Mouse (Mus musculus) forebrain, embryonic 10.5 days (tissue): ENCODE measurements around the gene Efcc1. TPM values are rescaled to one million over a fixed set of nuclear protein-coding genes. Genes with fewer than 3 reads are reported as not detected.

Experiments
- DNase-seq: peaks from one replicate; pipeline ENCODE4 v3.0.0-alpha.2; 2017; ENCODE audit warnings: low spot score; ENCODE audit errors: extremely low spot score
- H3K27ac ChIP-seq: fragments of 300-500 bp; sonication (generic); 2 replicates; pipeline ENCODE4 v1.5.1; 2016; ENCODE audit warnings: mild to moderate bottlenecking
- H3K27me3 ChIP-seq: fragments of 300-500 bp; sonication (generic); 2 replicates; pipeline ENCODE4 v1.6.1; 2016; ENCODE audit warnings: mild to moderate bottlenecking; ENCODE audit not compliant: poor library complexity, severe bottlenecking
- H3K36me3 ChIP-seq: fragments of 300-500 bp; sonication (generic); replicated peaks from 2 replicates; pipeline ENCODE4 v1.6.1; 2016; ENCODE audit warnings: mild to moderate bottlenecking, moderate library complexity
- H3K4me1 ChIP-seq: fragments of 300-500 bp; sonication (generic); 2 replicates; pipeline ENCODE4 v1.6.1; 2016
- H3K4me3 ChIP-seq: fragments of 300-500 bp; sonication (generic); 2 replicates; pipeline ENCODE4 v1.5.1; 2016; ENCODE audit warnings: mild to moderate bottlenecking, moderate library complexity
- H3K9me3 ChIP-seq: fragments of 300-500 bp; sonication (generic); 2 replicates; pipeline ENCODE4 v1.6.1; 2016; ENCODE audit warnings: mild to moderate bottlenecking, moderate library complexity
- WGBS: fragments of 180-500 bp; shearing (Covaris S2); methylation state at CpG from one replicate; pipeline ENCODE4 v1.1.7; 2016; 5-methylcytosine and 5-hydroxymethylcytosine counted together
- polyA plus RNA-seq: library from polyadenylated mRNA; unstranded; fragments of >200 nt; fragmentation: Nextera tagmentation; extraction: Ambion mirVana; gene quantifications from 2 replicates; pipeline ENCODE4 v1.2.1, GENCODE M21; 2016

Efcc1 gene
- polyA plus RNA-seq = 0.84 TPM in 2 replicates

DNA sequence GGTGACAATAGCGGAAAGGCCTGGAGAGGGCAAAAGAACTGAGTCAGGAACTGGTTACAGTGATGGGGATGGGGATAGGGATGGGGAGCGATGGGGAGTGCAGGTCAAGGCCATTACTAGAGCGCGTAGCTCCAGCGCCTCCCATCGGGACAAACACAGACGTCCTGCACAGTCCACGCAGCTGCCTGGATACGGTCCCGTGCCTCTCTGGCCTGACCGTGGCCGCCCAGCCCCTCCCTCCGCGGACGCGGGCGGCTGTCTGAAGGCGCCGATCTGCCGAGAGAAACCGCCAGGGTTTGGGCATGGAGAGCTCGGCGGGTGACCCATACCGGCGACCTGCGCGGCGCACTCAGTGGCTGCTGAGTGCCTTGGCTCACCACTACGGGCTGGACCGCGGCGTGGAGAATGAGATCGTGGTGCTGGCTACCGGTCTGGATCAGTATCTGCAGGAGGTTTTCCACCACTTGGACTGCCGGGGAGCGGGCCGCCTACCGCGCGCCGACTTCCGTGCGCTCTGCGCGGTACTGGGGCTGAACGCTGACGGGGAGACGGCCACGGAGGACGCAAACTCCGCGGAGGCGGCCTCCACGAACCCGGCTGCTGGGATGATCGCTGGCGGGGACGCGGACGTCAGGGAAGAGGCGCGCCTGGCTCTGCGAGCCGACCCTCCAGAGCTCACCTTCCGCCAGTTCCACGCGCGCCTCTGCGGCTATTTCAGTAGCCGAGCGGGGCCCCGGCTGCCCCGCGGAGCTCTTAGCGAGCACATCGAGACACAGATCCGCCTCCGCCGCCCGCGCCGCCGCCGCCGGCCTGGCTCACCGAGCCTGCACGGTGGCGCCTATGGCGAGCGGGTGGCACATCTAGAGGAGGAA, at the start of gene Efcc1:
TSS of gene Efcc1 (plus strand) at position 279 of the 872 bp plus-strand sequence.
- H3K36me3 ChIP-seq = no peaks in the 10 kb centered on the region
- peaks cover 91% of the 10 kb centered on the region for H3K27me3 ChIP-seq
- peak within 1 kb of the TSS; percentile 73 for H3K27ac ChIP-seq
- peaks cover 51% of the 10 kb centered on the region for H3K4me1 ChIP-seq
- under 1% methylated on average over 88 of the region's 90 CpGs for WGBS
- DNase-seq = peak; percentile 57
- H3K4me3 ChIP-seq = peak within 1 kb of the TSS; percentile 64
- H3K9me3 ChIP-seq = no peaks in the 10 kb centered on the region

DNA sequence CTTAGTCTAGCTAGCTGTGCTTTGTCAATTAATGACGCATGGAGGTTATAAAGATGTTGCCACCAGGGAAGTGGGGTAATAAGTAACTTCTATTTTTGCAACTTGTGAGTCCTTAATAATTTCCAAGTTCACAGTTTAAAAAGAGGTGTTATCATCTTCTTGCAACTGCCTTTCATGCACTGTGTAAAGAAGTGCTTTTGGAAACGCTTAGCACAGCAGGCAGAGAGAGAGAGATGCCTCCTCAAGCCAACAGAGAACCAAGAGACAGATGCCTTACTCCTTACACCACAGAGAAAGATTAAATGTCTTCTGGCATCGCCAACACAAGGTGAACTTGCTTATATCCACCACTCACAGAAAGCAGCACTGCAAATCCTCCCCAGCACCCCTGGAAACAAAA, 34.7 kb upstream of the Efcc1 start:
- no peak for DNase-seq
- WGBS = 88% methylated on average over 3 of the region's 3 CpGs
- Histone ChIP-seq H3K4me3 (no peak overlapping the region), H3K27ac (no peak overlapping the region), H3K4me1 (peaks cover 7% of the 10 kb centered on the region; the same call in 1 of the 2 replicates), H3K36me3 (no peaks in the 10 kb centered on the region), H3K27me3 (no peaks in the 10 kb centered on the region), H3K9me3 (peaks cover 4% of the 10 kb centered on the region)

DNA sequence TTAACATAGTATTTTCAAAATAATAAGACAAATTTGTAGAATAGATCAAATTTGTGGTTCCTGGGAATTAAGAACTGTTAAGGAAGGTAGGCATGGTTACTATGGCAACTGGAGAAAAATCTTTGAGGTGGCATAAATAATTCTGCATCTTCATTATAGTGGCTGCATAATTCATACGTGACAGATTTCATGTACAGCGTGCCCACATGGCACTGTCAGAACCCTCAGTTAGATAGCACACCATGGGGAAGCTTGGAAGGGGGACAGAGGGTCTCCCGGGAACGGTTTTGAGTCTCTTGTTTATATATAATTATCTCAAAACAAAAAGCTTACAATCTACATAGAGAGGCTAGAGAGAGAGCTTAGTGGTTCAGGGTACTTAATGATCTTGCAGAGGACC, 34.1 kb upstream of the Efcc1 start:
- no peak overlapping the region for H3K27ac ChIP-seq
- no peak for DNase-seq
- peaks cover 4% of the 10 kb centered on the region for H3K9me3 ChIP-seq
- H3K36me3 ChIP-seq = no peaks in the 10 kb centered on the region
- peaks cover 7% of the 10 kb centered on the region; the same call in 1 of the 2 replicates for H3K4me1 ChIP-seq
- H3K27me3 ChIP-seq = no peaks in the 10 kb centered on the region
- no peak overlapping the region for H3K4me3 ChIP-seq
- 93% methylated on average over 4 of the region's 4 CpGs for WGBS

DNA sequence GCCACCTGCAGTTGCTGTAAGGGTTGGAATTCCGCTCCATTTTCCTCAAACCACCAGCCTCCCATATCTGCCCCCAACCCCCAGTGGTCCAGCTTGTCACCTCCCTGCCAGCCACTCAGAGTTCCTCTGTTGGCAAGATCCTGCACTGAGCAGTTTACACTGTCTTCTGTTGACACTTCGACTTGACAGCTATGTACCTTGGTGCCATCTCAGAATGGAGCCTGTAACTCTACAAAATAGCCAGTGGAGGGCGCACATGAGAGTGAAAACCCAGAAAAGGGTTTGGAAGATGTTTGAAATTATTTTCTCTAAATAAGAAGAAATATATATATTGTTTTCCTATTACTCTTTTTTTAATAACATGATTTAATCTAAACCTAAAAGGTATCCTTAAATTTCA, 24.4 kb upstream of the Efcc1 start:
- Histone ChIP-seq H3K27ac (no peak overlapping the region), H3K36me3 (no peaks in the 10 kb centered on the region), H3K4me3 (no peak overlapping the region), H3K9me3 (no peaks in the 10 kb centered on the region), H3K4me1 (no peaks in the 10 kb centered on the region), H3K27me3 (no peaks in the 10 kb centered on the region)
- DNase-seq = no peak
- 41% methylated on average over 3 of the region's 3 CpGs for WGBS

DNA sequence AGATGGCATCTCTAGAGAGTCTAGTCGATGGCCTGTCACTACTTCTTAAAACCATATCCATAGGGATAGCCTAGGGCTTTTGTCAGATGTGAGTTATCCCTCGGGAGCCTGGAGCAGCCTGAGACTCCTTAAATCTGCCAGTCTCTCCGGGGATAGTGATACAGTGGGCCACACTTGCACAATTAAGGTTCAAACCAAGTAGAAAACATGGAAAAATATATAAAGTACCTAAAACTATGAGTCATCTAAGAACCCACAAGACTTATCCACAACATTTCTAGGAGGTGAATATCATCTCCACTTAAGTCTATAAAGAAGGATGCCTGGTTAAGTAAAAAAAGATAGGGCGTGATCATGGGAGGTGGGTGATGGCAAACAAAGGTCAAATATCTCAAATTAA, 18.4 kb upstream of the Efcc1 start:
- no peaks in the 10 kb centered on the region for H3K4me1 ChIP-seq
- H3K27ac ChIP-seq = no peak overlapping the region
- H3K27me3 ChIP-seq = no peaks in the 10 kb centered on the region
- H3K4me3 ChIP-seq = no peak overlapping the region
- no peak for DNase-seq
- 83% methylated on average over 4 of the region's 4 CpGs for WGBS
- no peaks in the 10 kb centered on the region for H3K9me3 ChIP-seq
- no peaks in the 10 kb centered on the region for H3K36me3 ChIP-seq

DNA sequence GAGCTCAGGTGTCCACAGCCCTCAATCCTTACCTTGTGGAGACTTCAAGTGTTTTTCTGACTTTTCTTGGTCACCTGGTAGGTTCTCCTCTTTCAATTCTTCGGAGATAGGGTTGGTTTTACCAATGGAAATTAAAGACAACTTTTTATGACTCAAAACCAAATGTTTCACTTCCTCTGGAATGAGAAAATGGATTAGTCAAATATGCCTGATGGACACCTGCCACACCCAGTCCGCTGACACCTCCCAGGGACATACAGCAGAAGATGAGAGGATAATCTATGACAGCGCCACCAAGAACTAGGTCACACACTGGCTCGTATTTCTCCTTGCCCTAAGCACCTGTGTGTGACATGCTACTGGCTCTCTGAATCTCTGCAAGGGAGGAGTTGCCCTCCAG, 16.6 kb upstream of the Efcc1 start:
- 82% methylated on average over 4 of the region's 4 CpGs for WGBS
- H3K4me1 ChIP-seq = no peaks in the 10 kb centered on the region
- no peaks in the 10 kb centered on the region for H3K27me3 ChIP-seq
- no peak for DNase-seq
- no peaks in the 10 kb centered on the region for H3K36me3 ChIP-seq
- H3K4me3 ChIP-seq = no peak overlapping the region
- no peak overlapping the region for H3K27ac ChIP-seq
- H3K9me3 ChIP-seq = no peaks in the 10 kb centered on the region

DNA sequence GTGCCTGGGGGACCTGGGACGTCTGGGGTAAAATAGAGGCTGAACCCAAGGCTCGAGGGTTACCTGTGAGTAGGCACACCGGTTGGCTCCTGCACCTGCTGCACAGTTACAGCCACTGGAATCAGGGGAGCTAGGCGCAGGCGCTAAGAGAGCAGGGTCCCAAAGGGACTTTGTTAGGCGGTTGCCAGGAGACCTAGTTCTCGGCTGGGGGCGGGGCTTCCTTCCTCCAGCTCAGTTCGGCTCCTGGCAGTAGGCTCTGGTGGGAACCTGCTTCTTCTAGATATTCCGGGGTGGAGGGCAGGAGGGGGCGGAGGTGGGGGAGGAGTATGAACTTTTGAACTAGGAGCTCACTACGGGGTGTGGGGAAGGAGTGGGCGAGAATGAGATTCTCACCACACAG, 8.0 kb upstream of the Efcc1 start:
- H3K9me3 ChIP-seq = no peaks in the 10 kb centered on the region
- H3K4me1 ChIP-seq = peaks cover 26% of the 10 kb centered on the region
- H3K36me3 ChIP-seq = no peaks in the 10 kb centered on the region
- peaks cover 27% of the 10 kb centered on the region for H3K27me3 ChIP-seq
- no peak overlapping the region for H3K4me3 ChIP-seq
- H3K27ac ChIP-seq = peak overlapping the region; percentile 13
- 8% methylated on average over 13 of the region's 13 CpGs for WGBS
- DNase-seq = peak; percentile 72

DNA sequence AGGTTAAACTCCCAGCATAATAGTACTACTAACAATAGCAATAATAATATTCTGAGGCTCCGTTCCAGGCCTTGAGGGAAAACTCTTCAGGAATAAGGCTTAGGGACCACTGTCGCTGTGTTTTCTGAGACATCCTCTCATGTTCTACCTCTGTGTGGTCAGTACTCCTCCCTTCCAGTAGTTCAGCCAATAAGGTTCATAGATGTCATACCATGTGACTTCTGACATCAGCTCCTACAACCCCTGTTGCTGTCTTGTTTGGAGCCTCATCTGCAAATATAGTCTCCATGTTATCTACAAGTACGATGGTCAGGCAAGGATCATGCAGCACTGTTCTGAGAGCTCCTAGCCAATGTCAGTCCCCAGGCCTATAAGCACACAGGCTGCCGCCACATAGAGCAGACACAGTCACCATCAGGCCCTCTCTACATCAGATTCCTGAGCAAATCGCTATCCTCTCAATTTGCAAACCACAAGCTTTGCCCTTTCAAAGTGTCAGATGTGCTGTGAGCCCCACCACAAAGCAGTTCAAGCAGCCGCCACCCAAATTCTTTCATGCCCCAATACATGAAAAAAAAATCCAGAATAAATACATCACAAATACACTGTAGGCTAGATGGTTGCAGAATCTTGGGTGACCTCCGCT, 5.3 kb upstream of the Efcc1 start:
- Histone ChIP-seq H3K4me1 (peaks cover 30% of the 10 kb centered on the region), H3K27ac (no peak overlapping the region), H3K4me3 (no peak overlapping the region), H3K36me3 (no peaks in the 10 kb centered on the region), H3K27me3 (peaks cover 55% of the 10 kb centered on the region), H3K9me3 (no peaks in the 10 kb centered on the region)
- no peak for DNase-seq
- 81% methylated on average over 7 of the region's 7 CpGs for WGBS

DNA sequence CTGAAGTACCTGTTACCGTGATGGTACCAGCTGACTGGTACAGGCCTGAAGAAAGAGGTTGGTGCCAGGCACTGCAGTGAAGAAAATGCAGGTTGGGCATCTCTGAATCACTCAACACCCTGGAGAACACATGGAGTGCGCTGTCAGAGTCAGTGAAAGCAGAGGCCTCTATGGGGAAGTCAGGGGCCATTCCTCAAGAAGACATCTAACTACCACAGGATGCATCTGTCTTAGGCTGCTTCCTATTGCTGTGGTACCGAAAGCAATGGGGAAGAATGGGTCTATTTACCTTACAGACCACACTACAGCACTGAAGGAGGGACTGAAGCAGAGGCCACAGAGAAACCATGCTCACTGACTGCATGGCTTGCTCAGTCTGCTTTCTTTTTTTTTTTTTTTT, 2.6 kb upstream of the Efcc1 start:
- H3K4me3 ChIP-seq = no peak overlapping the region
- peaks cover 71% of the 10 kb centered on the region for H3K27me3 ChIP-seq
- H3K4me1 ChIP-seq = peaks cover 44% of the 10 kb centered on the region
- DNase-seq = no peak
- H3K27ac ChIP-seq = no peak overlapping the region
- no peaks in the 10 kb centered on the region for H3K9me3 ChIP-seq
- H3K36me3 ChIP-seq = no peaks in the 10 kb centered on the region
- WGBS = 73% methylated on average over 3 of the region's 3 CpGs

DNA sequence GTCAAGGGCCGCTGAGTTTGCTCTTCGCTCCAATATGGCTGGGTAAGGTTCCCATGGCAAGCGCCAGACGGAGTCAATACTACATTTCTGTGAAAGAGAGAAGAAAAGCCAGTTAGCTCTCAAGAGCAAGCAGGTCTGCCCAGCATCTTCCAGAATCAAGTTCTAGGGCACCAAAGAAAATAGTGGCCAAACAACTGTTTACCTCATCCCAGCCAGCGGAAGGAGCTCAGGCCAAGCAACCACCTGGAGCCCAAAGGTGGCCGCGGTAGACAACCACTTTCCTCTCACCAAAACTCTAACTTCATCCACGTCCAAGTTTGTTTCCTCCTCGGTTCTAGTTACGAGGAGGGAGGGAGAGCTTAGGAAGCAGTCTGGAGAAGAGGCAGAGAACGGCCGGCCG, 528 bp upstream of the Efcc1 start:
- Histone ChIP-seq H3K4me3 (peak overlapping the region; percentile 64), H3K27ac (peak overlapping the region; percentile 73), H3K4me1 (peaks cover 56% of the 10 kb centered on the region), H3K36me3 (no peaks in the 10 kb centered on the region), H3K9me3 (no peaks in the 10 kb centered on the region), H3K27me3 (peaks cover 85% of the 10 kb centered on the region)
- no peak for DNase-seq
- WGBS = 15% methylated on average over 13 of the region's 13 CpGs

DNA sequence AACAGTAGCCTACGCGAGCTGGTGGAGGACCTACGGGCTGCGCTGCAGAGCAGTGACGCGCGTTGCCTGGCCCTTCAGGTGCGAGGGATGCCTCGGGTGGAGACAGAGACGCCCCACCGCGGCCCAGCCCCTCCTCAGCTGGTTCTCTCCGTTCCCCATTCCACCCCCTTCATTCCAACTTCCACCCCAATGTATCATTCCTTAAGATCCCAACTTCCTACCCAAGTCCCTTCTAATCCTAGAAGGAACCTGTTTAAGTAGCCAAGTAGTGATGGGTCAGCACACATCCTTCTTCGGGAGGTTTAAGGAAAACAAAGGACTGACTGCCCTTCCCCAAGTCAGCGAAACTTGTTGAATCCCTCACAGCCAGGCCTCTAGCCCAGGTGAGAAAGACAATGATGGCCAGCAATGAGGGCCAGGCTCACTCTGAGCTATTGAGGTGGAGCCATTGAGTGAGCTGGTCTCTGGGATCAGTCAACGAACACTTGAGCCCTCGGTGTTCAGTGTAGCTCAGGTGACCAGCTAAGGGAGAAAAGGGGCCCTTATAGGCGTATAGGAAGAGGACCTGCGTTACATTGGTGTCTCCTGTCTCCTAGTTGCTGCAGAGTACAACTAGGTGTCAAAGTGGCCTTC, 910 bp downstream of the Efcc1 start:
- WGBS = 2% methylated on average over 19 of the region's 19 CpGs
- Histone ChIP-seq H3K4me3 (peak overlapping the region; percentile 64), H3K4me1 (peaks cover 47% of the 10 kb centered on the region), H3K9me3 (no peaks in the 10 kb centered on the region), H3K36me3 (no peaks in the 10 kb centered on the region), H3K27me3 (peaks cover 95% of the 10 kb centered on the region), H3K27ac (peak overlapping the region; percentile 73)
- DNase-seq = no peak

DNA sequence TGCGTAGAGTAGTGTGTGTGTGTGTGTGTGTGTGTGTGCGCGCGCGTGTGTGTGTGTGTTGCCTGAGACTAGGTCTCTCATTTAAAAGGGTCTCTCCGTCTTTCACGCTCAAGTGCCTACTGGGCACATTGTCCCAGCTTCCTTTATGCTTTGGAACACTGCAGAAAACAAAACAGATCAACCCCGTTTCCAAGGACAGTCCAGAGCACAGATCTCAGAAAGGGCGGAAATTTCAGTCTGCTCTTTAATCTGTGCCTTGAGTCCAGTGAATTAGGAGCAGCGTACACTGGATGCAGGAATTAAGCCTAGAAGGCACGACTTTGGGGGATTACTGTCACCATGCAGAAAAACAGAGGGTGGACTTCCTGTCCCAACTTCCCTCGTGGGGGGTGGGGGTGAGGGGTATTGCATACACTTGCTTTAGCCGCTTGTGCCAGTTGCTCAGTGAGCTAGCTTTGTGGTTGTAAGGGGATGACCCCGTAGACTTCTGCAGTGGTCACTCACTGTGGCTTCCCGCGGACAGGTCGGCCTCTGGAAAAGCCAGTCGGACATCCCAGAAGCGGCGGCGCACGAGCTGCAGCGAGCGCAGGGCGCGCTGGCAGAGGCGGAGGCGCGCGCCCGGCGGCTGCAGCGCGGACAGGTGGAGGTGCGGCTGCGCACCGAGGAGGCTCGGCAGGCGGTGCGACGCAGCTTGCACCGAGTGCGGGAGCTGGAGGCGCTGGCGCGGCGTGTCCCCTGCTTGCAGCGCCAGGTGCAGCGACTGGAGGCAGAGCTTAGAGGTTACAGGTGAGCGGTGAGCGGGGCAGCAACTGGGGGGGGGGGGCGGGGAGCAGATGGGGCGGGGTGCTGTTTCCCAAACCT, 1.7 kb downstream of the Efcc1 start:
- Histone ChIP-seq H3K9me3 (no peaks in the 10 kb centered on the region), H3K27ac (peak overlapping the region; percentile 16; the same call in 1 of the 2 replicates), H3K4me1 (peaks cover 49% of the 10 kb centered on the region), H3K36me3 (no peaks in the 10 kb centered on the region), H3K4me3 (peak overlapping the region; percentile 64), H3K27me3 (peaks cover 100% of the 10 kb centered on the region)
- 2% methylated on average over 53 of the region's 53 CpGs for WGBS
- DNase-seq = peak; percentile 24
